Comparison of ENCODE assay signal across 9 mouse cellular contexts in the genomic region with DNA sequence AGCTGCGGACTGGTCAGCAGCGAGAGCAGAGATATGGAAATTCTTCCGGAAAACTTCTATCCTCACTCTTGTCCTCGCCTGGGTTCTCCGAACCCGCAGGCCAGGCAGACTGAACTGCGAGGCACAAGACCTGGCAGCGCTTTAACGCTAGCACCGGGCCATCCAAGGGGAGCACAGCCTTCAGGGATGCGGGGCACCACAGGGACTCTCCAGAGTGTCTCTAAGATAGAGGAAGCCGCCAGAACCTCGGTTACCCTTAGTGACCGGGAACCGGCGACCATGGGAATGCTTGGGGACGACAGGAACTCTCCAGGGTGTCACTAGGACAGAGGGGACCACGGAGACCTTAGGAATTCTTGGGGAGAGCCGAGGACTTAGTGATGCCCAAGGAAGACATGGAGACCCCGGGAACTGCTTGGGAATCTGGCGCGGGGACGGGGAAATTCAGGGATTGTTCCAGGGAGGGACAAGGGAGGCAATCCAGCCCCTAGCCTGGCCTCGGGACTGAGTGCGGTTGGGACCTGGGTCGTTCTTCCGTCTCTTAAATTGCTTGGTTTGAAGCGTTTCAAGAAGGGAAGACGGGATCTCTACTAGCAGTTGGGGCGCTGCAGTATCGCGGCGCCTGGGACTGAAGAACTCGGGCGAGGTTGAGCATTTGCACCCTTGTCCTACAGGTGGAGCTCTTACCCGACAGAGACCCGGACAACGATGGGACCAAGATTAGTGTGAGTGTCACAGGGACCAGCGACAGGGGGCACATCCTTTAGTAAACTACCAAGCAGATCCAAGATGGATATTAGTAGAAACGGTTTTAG. TPM values are rescaled to one million over a fixed set of nuclear protein-coding genes. Genes with fewer than 3 reads are reported as not detected.
DNase-seq lines count a peak whose midpoint lies in the region; ATAC-seq and TF ChIP-seq lines count a peak whose summit lies in the region.
"Had no signal": no experiment of that assay in that cellular context is flagged by ENCODE, and none has a peak within 500 bp of the region (broad histone marks: within the 10 kb centered on the region; RNA-seq: fewer than 3 reads in every experiment).

No protein-coding gene starts in this region.

- in situ Hi-C loops in Patski (cut with MboI; ENCODE audit: low pct_unique_long_range_greater_than_20kb) = loop anchor here (10.0 kb wide), 1 partner anchor 154 kb away; no protein-coding TSS in a partner anchor

- POLR2A ChIA-PET in Patski (lab: Charles Lee) = no interaction called here

- H3K27me3 ChIP-seq in Patski = peaks cover 73% of the 10 kb centered on the region
- H3K27me3 ChIP-seq in forebrain, postnatal 0 days (ENCODE audit: insufficient read depth, low read length) = no peaks in the 10 kb centered on the region
- peaks cover 26% of the 10 kb centered on the region for H3K27me3 ChIP-seq in hindbrain, embryonic 11.5 days (ENCODE audit: control insufficient read depth, insufficient read depth, low read length)
- H3K27me3 ChIP-seq in lung, embryonic 15.5 days = peaks cover 48% of the 10 kb centered on the region

- peak overlapping the region; percentile 85 for H3K4me2 ChIP-seq in forebrain, postnatal 0 days (ENCODE audit: low read depth)
- H3K4me2 ChIP-seq in hindbrain, embryonic 11.5 days (replicated peaks; ENCODE audit: low read depth, low read length) = peak overlapping the region; percentile 86
- H3K4me2 ChIP-seq in lung, embryonic 15.5 days = peak overlapping the region; percentile 58

- WGBS in forebrain, postnatal 0 days = under 1% methylated on average over 40 of the region's 40 CpGs
- under 1% methylated on average over 40 of the region's 40 CpGs for WGBS in hindbrain, embryonic 11.5 days
- WGBS in lung, embryonic 15.5 days = under 1% methylated on average over 40 of the region's 40 CpGs

- peak overlapping the region; percentile 75 for H3K9ac ChIP-seq in forebrain, postnatal 0 days
- peak overlapping the region; percentile 38; the same call in 1 of the 2 replicates for H3K9ac ChIP-seq in hindbrain, embryonic 11.5 days (ENCODE audit: low read depth, low read length)
- no peak overlapping the region for H3K9ac ChIP-seq in lung, embryonic 15.5 days

- no peaks in the 10 kb centered on the region for H3K36me3 ChIP-seq in forebrain, postnatal 0 days (ENCODE audit: insufficient read depth)
- H3K36me3 ChIP-seq in hindbrain, embryonic 11.5 days (ENCODE audit: control insufficient read depth, insufficient read depth, low read length) = no peaks in the 10 kb centered on the region
- no peaks in the 10 kb centered on the region for H3K36me3 ChIP-seq in lung, embryonic 15.5 days

- no peak for DNase-seq in Patski (ENCODE audit: low read depth, low spot score)
- peak; percentile 75 to 80 for DNase-seq in cerebellum, adult 18-20 months
- peak; percentile 91 for DNase-seq in forebrain, postnatal 0 days
- DNase-seq in hindbrain, embryonic 11.5 days (ENCODE audit: low spot score) = peak; percentile 85
- DNase-seq in layer of hippocampus, adult 9-11 months = peak; percentile 58
- DNase-seq in retina, embryonic 14.5 days (ENCODE audit: low spot score) = peak; percentile 91

- H3K9me3 ChIP-seq in forebrain, postnatal 0 days (ENCODE audit: low read length) = no peaks in the 10 kb centered on the region
- no peaks in the 10 kb centered on the region for H3K9me3 ChIP-seq in hindbrain, embryonic 11.5 days (ENCODE audit: control insufficient read depth, low read length)
- no peaks in the 10 kb centered on the region for H3K9me3 ChIP-seq in lung, embryonic 15.5 days

- peak; percentile 80 for ATAC-seq in Patski
- ATAC-seq in forebrain, postnatal 0 days = peak; percentile 80
- ATAC-seq in hindbrain, embryonic 11.5 days (ENCODE audit: low FRiP score) = peak; percentile 87
- ATAC-seq in lung, embryonic 15.5 days (ENCODE audit: borderline replicate concordance, extremely low read depth, low FRiP score, low TSS enrichment) = no peak
- no peak for ATAC-seq in monocyte, adult 5-6 weeks (replicated peaks; ENCODE audit: insufficient number of reproducible peaks, low FRiP score, low TSS enrichment, poor library complexity, severe bottlenecking)

- CTCF ChIA-PET in Patski (lab: Charles Lee) = no interaction called here

- peak; percentile 72 for TF ChIP-seq CTCF in Patski (IDR thresholded peaks at IDR 0.05)
- peak; percentile 88 for TF ChIP-seq CTCF in forebrain, postnatal 0 days (IDR thresholded peaks at IDR 0.05; ENCODE audit: low read depth)

- peak overlapping the region; percentile 85 for H3K27ac ChIP-seq in forebrain, postnatal 0 days (ENCODE audit: low read depth, low read length)
- H3K27ac ChIP-seq in hindbrain, embryonic 11.5 days (ENCODE audit: low read depth, low read length) = no peak overlapping the region
- no peak overlapping the region for H3K27ac ChIP-seq in lung, embryonic 15.5 days

- no peaks in the 10 kb centered on the region for H3K4me1 ChIP-seq in forebrain, postnatal 0 days (ENCODE audit: insufficient read depth)
- no peaks in the 10 kb centered on the region for H3K4me1 ChIP-seq in hindbrain, embryonic 11.5 days (replicated peaks; ENCODE audit: control insufficient read depth, insufficient read depth, low read length)
- H3K4me1 ChIP-seq in lung, embryonic 15.5 days = 0 out of 2 replicates have a peak, but pooled peaks cover 8% of the 10 kb centered on the region

- peak overlapping the region; percentile 63 for H3K4me3 ChIP-seq in forebrain, postnatal 0 days (ENCODE audit: low read depth, low read length)
- H3K4me3 ChIP-seq in hindbrain, embryonic 11.5 days (ENCODE audit: low read depth, low read length) = peak overlapping the region; percentile 48
- H3K4me3 ChIP-seq in lung, embryonic 15.5 days = peak overlapping the region; percentile 25
- H3K4me3 ChIP-seq: erythroblast, embryonic 14.5 days had no signal

RNA-seq across cellular contexts. Expression of gene Vstm2a, which starts 3.4 kb away (rescaled TPM):
- not detected for polyA plus RNA-seq in Patski (2021)
- 153 and 160 TPM in 2 replicates for total RNA-seq in forebrain, postnatal 0 days (2014; rRNA removed)
- polyA plus RNA-seq in forebrain, postnatal 0 days (2015; fragmentation: Nextera tagmentation; extraction: Ambion mirVana) = 91.0 and 110 TPM in 2 replicates
- polyA plus RNA-seq in hindbrain, embryonic 11.5 days (2014; fragmentation: Nextera tagmentation; extraction: Ambion mirVana) = 4.3 and 5.5 TPM in 2 replicates
- polyA plus RNA-seq in lung, embryonic 15.5 days (2015; fragmentation: Nextera tagmentation; extraction: Ambion mirVana) = 0.08 and 0.11 TPM in 2 replicates
- total RNA-seq in monocyte, adult 5-6 weeks (2017) = not detected in 3 replicates
- polyA plus RNA-seq: erythroblast, embryonic 14.5 days had no signal

Comparison
In these comparisons a context has a peak if more than half of its experiments do, and no peak if none do; other contexts are left out.
1. ATAC-seq: peak in Patski (single experiment), forebrain, postnatal 0 days (single experiment) and hindbrain, embryonic 11.5 days (single experiment); none in lung, embryonic 15.5 days (single experiment) and monocyte, adult 5-6 weeks (single experiment).
2. RNA of gene Vstm2a, which starts 3.4 kb away (polyA plus RNA-seq): 91.0 to 110 TPM in forebrain, postnatal 0 days; 4.3 to 5.5 TPM in hindbrain, embryonic 11.5 days, 0.08 to 0.11 TPM in lung, embryonic 15.5 days and not detected in Patski (single experiment); every median in the first group is over 10 times any median in the second.
3. Peak in every context shown above with its lines, with median percentiles within 50 percentile points of each other: H3K4me2 ChIP-seq and H3K4me3 ChIP-seq.